Mouse (Mus musculus) bone marrow, adult 2 months (tissue): Measurements from ENCODE around the gene Gcnt1.

ENCODE experiments used
- CTCF ChIP-seq: fragments of 200-500 bp; IDR thresholded peaks from 2 replicates; pipeline ENCODE4 v1.5.1; 2011; ENCODE audit warnings: low read length, control low read depth; ENCODE audit not compliant: control insufficient read depth, insufficient read depth
- POLR2A ChIP-seq: fragments of 200-500 bp; IDR thresholded peaks from 2 replicates; pipeline ENCODE4 v1.6.1; 2011; ENCODE audit warnings: low read depth, mild to moderate bottlenecking, control low read depth, low read length, borderline replicate concordance; ENCODE audit not compliant: control insufficient read depth

GRCm38 (mm10) chr19:17361181-17361580 lies 11.5 kb downstream of the Gcnt1 start:
- TF ChIP-seq CTCF (no peak), POLR2A (no peak)
